Mouse (Mus musculus): Measurements from ENCODE around the gene Stmn3. TPM values are rescaled to one million over a fixed set of nuclear protein-coding genes. Genes with fewer than 3 reads are reported as not detected.
A peak's percentile ranks its signal among the peaks of the same experiment; 100 is the strongest.

Stmn3 gene
- total RNA-seq, 1 experiment: 7.9 TPM

DNA sequence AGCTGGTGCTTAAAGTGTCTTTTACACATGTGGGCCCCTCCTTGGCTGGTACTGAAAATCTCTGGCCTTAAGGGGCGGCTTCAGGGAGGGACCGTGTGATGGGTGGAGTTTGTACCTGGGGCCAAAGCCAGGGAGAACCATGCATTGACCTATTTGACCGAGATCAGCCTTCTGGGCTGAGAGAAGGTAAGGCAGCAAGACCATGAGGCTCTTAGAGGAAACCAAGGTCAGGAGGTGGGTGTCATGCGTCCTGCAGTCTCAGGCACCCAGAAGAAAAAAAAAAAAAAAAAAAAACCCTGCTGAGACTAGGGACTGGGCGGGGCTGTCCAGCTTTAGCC is 1.3 kb downstream of the Stmn3 start:
- Histone ChIP-seq H3K9ac (ENCODE audit: insufficient read depth, low read depth, low read length, poor library complexity, severe bottlenecking) (peak overlapping the region; percentile 34), H3K4me1 (ENCODE audit: control insufficient read depth in 2 of 2, insufficient read depth in 2 of 2, low read length in 2 of 2, poor library complexity in 1 of 2) (peaks cover 0 to 11% of the 10 kb centered on the region in 2 experiments; a peak in 2 of 4 replicates), H3K9me3 (ENCODE audit: control insufficient read depth, insufficient read depth, low read depth, low read length) (no peaks in the 10 kb centered on the region), H3K4me3 (ENCODE audit: insufficient read depth in 1 of 2, low read depth in 1 of 2, low read length in 2 of 2, poor library complexity in 1 of 2, severe bottlenecking in 1 of 2) (peak overlapping the region; percentile 63 to 83), H3K27ac (ENCODE audit: insufficient read depth, low read depth, low read length, poor library complexity, severe bottlenecking) (no peak overlapping the region), H3K36me3 (ENCODE audit: control insufficient read depth, insufficient read depth, low read length, poor library complexity, severe bottlenecking) (no peaks in the 10 kb centered on the region)
- TF ChIP-seq ZNF384 (IDR thresholded peaks at IDR 0.05; ENCODE audit: low read depth, low read length) (peak; percentile 65; the same call in 1 of the 2 replicates), ZC3H11A (IDR thresholded peaks at IDR 0.05; ENCODE audit: borderline replicate concordance, low read depth, low read length) (no peak), MAFK (IDR thresholded peaks at IDR 0.05; ENCODE audit: insufficient read depth, low read depth, low read length) (no peak)
- DNase-seq (ENCODE audit: low read depth, low spot score): no peak
- in situ Hi-C loops (cut with MboI; ENCODE audit: low sequenced_read_pairs in 2 of 2, unreplicated experiment in 2 of 2): no loop called here

DNA sequence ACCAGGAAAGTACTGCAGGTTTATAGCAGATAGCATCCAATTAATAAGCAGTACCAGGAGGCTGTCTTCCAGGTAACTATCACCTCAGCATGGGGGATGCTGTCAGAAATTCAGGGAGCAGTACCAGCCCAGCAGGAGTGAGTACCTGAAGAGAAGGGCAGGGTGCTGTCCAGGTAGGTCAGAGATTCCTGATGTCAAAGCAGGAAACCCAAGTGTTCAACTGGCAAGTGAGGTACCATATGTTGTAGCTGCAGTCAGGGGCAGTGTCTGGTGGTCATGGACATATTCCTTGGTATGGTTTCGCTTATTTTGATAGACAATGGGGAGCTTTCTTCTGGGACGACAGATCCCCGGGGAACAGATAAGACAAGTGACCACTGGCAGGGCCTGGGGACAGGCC is 1.9 kb downstream of the Stmn3 start:
- H3K9ac ChIP-seq (ENCODE audit: insufficient read depth, low read depth, low read length, poor library complexity, severe bottlenecking): no peak overlapping the region
- in situ Hi-C loops (cut with MboI; ENCODE audit: low sequenced_read_pairs in 2 of 2, unreplicated experiment in 2 of 2): no loop called here
- H3K4me1 ChIP-seq (ENCODE audit: control insufficient read depth in 2 of 2, insufficient read depth in 2 of 2, low read length in 2 of 2, poor library complexity in 1 of 2): peaks cover 0 to 14% of the 10 kb centered on the region in 2 experiments; a peak in 2 of 4 replicates
- H3K27ac ChIP-seq (ENCODE audit: insufficient read depth, low read depth, low read length, poor library complexity, severe bottlenecking): no peak overlapping the region
- no peak overlapping the region for H3K4me3 ChIP-seq (ENCODE audit: insufficient read depth in 1 of 2, low read depth in 1 of 2, low read length in 2 of 2, poor library complexity in 1 of 2, severe bottlenecking in 1 of 2)
- no peak for TF ChIP-seq ZC3H11A (IDR thresholded peaks at IDR 0.05; ENCODE audit: borderline replicate concordance, low read depth, low read length)
- no peak for TF ChIP-seq MAFK (IDR thresholded peaks at IDR 0.05; ENCODE audit: insufficient read depth, low read depth, low read length)
- no peak for TF ChIP-seq HCFC1 (IDR thresholded peaks at IDR 0.05; ENCODE audit: borderline replicate concordance, insufficient read depth, low read length)
- TF ChIP-seq CHD2 (IDR thresholded peaks at IDR 0.05; ENCODE audit: low read depth, low read length): no peak
- no peak for TF ChIP-seq ZNF384 (IDR thresholded peaks at IDR 0.05; ENCODE audit: low read depth, low read length)
- H3K36me3 ChIP-seq (ENCODE audit: control insufficient read depth, insufficient read depth, low read length, poor library complexity, severe bottlenecking): no peaks in the 10 kb centered on the region
- no peak for DNase-seq (ENCODE audit: low read depth, low spot score)
- H3K9me3 ChIP-seq (ENCODE audit: control insufficient read depth, insufficient read depth, low read depth, low read length): no peaks in the 10 kb centered on the region

GRCm38 (mm10) chr2:181307144-181307804 is 7.0 kb downstream of the Stmn3 start:
- Histone ChIP-seq H3K27ac (ENCODE audit: insufficient read depth, low read depth, low read length, poor library complexity, severe bottlenecking) (no peak overlapping the region), H3K4me3 (ENCODE audit: insufficient read depth in 1 of 2, low read depth in 1 of 2, low read length in 2 of 2, poor library complexity in 1 of 2, severe bottlenecking in 1 of 2) (peak overlapping the region; percentile 17 to 45; a peak in 3 of 4 replicates)
- TF ChIP-seq ZC3H11A (IDR thresholded peaks at IDR 0.05; ENCODE audit: borderline replicate concordance, low read depth, low read length) (no peak), HCFC1 (IDR thresholded peaks at IDR 0.05; ENCODE audit: borderline replicate concordance, insufficient read depth, low read length) (peak; percentile 46; the same call in 1 of the 2 replicates), CHD2 (IDR thresholded peaks at IDR 0.05; ENCODE audit: low read depth, low read length) (0 out of 2 replicates have a peak, but pooled peaks have one; percentile 5), ZNF384 (IDR thresholded peaks at IDR 0.05; ENCODE audit: low read depth, low read length) (no peak), MAFK (IDR thresholded peaks at IDR 0.05; ENCODE audit: insufficient read depth, low read depth, low read length) (no peak)

DNA sequence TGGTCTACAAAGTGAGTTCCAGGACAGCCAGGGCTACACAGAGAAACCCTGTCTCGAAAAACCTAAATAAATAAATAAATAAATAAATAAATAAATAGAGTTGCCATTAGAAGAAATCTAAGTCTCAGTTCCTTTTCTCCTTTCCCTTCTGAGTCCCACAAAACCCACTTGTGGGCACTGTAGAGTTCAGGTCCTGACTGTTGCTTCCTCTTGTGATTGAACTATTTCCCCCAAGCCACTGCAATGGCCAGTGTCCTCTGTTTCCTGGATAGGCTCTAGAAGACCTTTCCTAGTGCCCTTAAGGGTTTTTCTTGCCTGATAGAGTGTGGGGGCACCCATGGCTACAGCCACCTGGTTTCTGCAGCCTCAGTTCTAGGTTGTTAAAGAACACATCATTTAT is 9.4 kb downstream of the Stmn3 start:
- Histone ChIP-seq H3K4me3 (ENCODE audit: insufficient read depth in 1 of 2, low read depth in 1 of 2, low read length in 2 of 2, poor library complexity in 1 of 2, severe bottlenecking in 1 of 2) (no peak overlapping the region), H3K36me3 (ENCODE audit: control insufficient read depth, insufficient read depth, low read length, poor library complexity, severe bottlenecking) (no peaks in the 10 kb centered on the region), H3K9ac (ENCODE audit: insufficient read depth, low read depth, low read length, poor library complexity, severe bottlenecking) (no peak overlapping the region), H3K27ac (ENCODE audit: insufficient read depth, low read depth, low read length, poor library complexity, severe bottlenecking) (no peak overlapping the region), H3K4me1 (ENCODE audit: control insufficient read depth in 2 of 2, insufficient read depth in 2 of 2, low read length in 2 of 2, poor library complexity in 1 of 2) (peaks cover 0 to 9% of the 10 kb centered on the region in 2 experiments; a peak in 1 of 4 replicates), H3K9me3 (ENCODE audit: control insufficient read depth, insufficient read depth, low read depth, low read length) (no peaks in the 10 kb centered on the region)
- no peak for TF ChIP-seq ZC3H11A (IDR thresholded peaks at IDR 0.05; ENCODE audit: borderline replicate concordance, low read depth, low read length)
- TF ChIP-seq ZNF384 (IDR thresholded peaks at IDR 0.05; ENCODE audit: low read depth, low read length): no peak
- no peak for TF ChIP-seq HCFC1 (IDR thresholded peaks at IDR 0.05; ENCODE audit: borderline replicate concordance, insufficient read depth, low read length)
- no peak for TF ChIP-seq CHD2 (IDR thresholded peaks at IDR 0.05; ENCODE audit: low read depth, low read length)
- no peak for TF ChIP-seq MAFK (IDR thresholded peaks at IDR 0.05; ENCODE audit: insufficient read depth, low read depth, low read length)
- in situ Hi-C loops (cut with MboI; ENCODE audit: low sequenced_read_pairs in 2 of 2, unreplicated experiment in 2 of 2): no loop called here
- no peak for DNase-seq (ENCODE audit: low read depth, low spot score)

More at GRCm38 (mm10) chr2:181307144-181307804, 7.0 kb downstream of the Stmn3 start:
- peaks cover 0 to 10% of the 10 kb centered on the region in 2 experiments; a peak in 2 of 4 replicates for H3K4me1 ChIP-seq (ENCODE audit: control insufficient read depth in 2 of 2, insufficient read depth in 2 of 2, low read length in 2 of 2, poor library complexity in 1 of 2)
- no peak overlapping the region; the same call in 1 of the 2 replicates for H3K9ac ChIP-seq (ENCODE audit: insufficient read depth, low read depth, low read length, poor library complexity, severe bottlenecking)
- peak; percentile 62 for DNase-seq (ENCODE audit: low read depth, low spot score)
- in situ Hi-C loops (cut with MboI; ENCODE audit: low sequenced_read_pairs in 2 of 2, unreplicated experiment in 2 of 2): no loop called here
- no peaks in the 10 kb centered on the region for H3K9me3 ChIP-seq (ENCODE audit: control insufficient read depth, insufficient read depth, low read depth, low read length)
- no peaks in the 10 kb centered on the region for H3K36me3 ChIP-seq (ENCODE audit: control insufficient read depth, insufficient read depth, low read length, poor library complexity, severe bottlenecking)
